Mouse (Mus musculus) neural tube, embryonic 12.5 days (tissue): Measurements from ENCODE around the gene Fzd9. TPM values are rescaled to one million over a fixed set of nuclear protein-coding genes. Genes with fewer than 3 reads are reported as not detected.
A peak's percentile ranks its signal among the peaks of the same experiment; 100 is the strongest.

Experiments
- ATAC-seq: fragments of 200-750 bp; cut with Nextera tagmentation; 2 replicates; pipeline ENCODE4 v1.8.0; 2017; ENCODE audit warnings: low read depth, mild to moderate bottlenecking, moderate TSS enrichment, moderate library complexity; ENCODE audit not compliant: low FRiP score
- H3K27ac ChIP-seq: fragments of 300-500 bp; sonication (generic); 2 replicates; pipeline ENCODE4 v1.5.1; 2016
- H3K27me3 ChIP-seq: fragments of 300-500 bp; sonication (generic); replicated peaks from 2 replicates; pipeline ENCODE4 v1.6.1; 2016; ENCODE audit warnings: mild to moderate bottlenecking
- H3K36me3 ChIP-seq: fragments of 300-500 bp; sonication (generic); 2 replicates; pipeline ENCODE4 v1.6.1; 2016; ENCODE audit warnings: mild to moderate bottlenecking
- H3K4me1 ChIP-seq: fragments of 300-500 bp; sonication (generic); 2 replicates; pipeline ENCODE4 v1.6.1; 2016
- H3K4me2 ChIP-seq: fragments of 300-500 bp; sonication (generic); replicated peaks from 2 replicates; pipeline ENCODE4 v1.6.1; 2016; ENCODE audit warnings: mild to moderate bottlenecking
- H3K4me3 ChIP-seq: fragments of 300-500 bp; sonication (generic); 2 replicates; pipeline ENCODE4 v1.5.1; 2016
- H3K9ac ChIP-seq: fragments of 300-500 bp; sonication (generic); 2 replicates; pipeline ENCODE4 v1.6.1; 2016; ENCODE audit warnings: mild to moderate bottlenecking
- H3K9me3 ChIP-seq: fragments of 300-500 bp; sonication (generic); 2 replicates; pipeline ENCODE4 v1.6.1; 2016; ENCODE audit warnings: mild to moderate bottlenecking
- WGBS: fragments of 180-500 bp; shearing (Covaris S2); methylation state at CpG from one replicate; pipeline ENCODE4 v1.1.7; 2016; 5-methylcytosine and 5-hydroxymethylcytosine counted together
- polyA plus RNA-seq: library from polyadenylated mRNA; unstranded; fragments of >200 nt; fragmentation: Nextera tagmentation; extraction: Ambion mirVana; gene quantifications from 2 replicates; pipeline ENCODE4 v1.2.1, GENCODE M21; 2016

Gene Fzd9
- polyA plus RNA-seq = 11.9 and 14.5 TPM in 2 replicates

DNA sequence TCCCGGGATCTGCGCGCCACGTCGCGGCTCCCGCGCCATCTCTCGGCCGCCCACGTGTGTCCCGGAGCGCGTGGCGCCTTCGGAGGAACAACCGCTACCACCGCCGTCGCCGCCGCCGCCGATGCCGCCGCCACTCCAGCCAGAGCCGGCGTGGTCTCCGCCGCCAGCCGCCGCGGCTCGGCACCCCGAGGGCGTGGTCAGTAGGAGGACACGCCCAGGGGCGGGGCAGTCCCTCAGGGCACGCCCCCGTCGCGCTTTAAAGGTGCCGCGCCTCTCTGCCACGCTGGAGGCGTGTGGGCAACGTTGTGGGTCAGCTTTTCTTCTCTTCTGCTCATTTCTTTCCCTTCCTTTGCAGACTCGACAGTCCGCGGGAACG, at the start of gene Fzd9:
Gene Fzd9, minus strand, starts transcription at position 152 of the 376 bp plus-strand sequence.
- 0 out of 2 replicates have a peak, but pooled peaks cover 12% of the 10 kb centered on the region for H3K36me3 ChIP-seq
- no peaks in the 10 kb centered on the region for H3K9me3 ChIP-seq
- peak within 1 kb of the TSS; percentile 59 for H3K4me3 ChIP-seq
- WGBS = 0% methylated on average over 51 of the region's 51 CpGs
- peak; percentile 61 for ATAC-seq
- H3K4me2 ChIP-seq = peak within 1 kb of the TSS; percentile 98
- peaks cover 44% of the 10 kb centered on the region for H3K4me1 ChIP-seq
- H3K27me3 ChIP-seq = peaks cover 12% of the 10 kb centered on the region
- H3K27ac ChIP-seq = no peak within 1 kb of the TSS
- peak within 1 kb of the TSS; percentile 67 for H3K9ac ChIP-seq

DNA sequence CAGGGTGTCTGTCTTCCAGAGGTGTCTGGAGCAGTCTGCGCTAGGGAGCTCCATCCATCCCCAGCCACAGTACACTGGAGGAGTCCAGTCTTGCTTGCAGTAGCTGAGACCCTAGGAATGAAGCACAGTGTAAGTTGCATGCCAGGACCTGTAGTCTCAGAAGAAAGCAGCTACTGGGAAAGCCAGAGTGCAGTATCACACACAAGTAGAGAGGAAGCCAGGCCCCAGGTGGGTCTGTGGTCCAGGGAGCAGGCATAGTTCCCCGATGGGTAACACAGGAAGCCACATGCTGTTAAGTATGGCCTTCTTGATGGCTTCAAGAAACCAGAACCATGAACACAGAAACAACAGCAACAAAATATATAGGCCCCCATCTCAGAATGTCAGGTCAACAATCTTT, 41.0 kb upstream of the Fzd9 start:
- no peaks in the 10 kb centered on the region for H3K36me3 ChIP-seq
- 92% methylated on average over 2 of the region's 2 CpGs for WGBS
- H3K4me2 ChIP-seq = no peak overlapping the region
- H3K9me3 ChIP-seq = no peaks in the 10 kb centered on the region
- H3K4me3 ChIP-seq = no peak overlapping the region
- no peak overlapping the region for H3K9ac ChIP-seq
- no peaks in the 10 kb centered on the region for H3K27me3 ChIP-seq
- no peaks in the 10 kb centered on the region for H3K4me1 ChIP-seq
- ATAC-seq = no peak
- H3K27ac ChIP-seq = no peak overlapping the region

DNA sequence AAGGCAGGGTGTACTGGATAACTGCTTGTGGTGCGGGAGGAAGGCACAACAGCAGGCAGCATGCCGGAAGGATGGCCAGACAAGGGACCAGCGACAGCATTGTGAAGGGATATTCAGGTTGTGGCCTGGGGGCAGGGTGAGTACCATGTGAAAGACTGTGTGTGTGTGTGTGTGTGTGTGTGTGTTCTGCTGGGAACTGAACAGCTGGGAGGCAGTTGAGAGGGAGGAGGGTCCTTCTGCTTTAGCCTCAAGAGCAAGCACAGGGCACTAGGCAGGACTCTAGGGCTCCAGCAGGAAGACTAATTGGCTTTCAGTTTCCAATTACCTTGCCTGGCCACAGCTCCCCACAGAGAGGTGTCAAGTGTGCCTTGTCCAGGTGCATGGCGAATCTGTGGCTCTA, 40.2 kb upstream of the Fzd9 start:
- no peaks in the 10 kb centered on the region for H3K27me3 ChIP-seq
- no peak overlapping the region for H3K27ac ChIP-seq
- no peak overlapping the region for H3K4me3 ChIP-seq
- no peaks in the 10 kb centered on the region for H3K36me3 ChIP-seq
- no peak overlapping the region for H3K4me2 ChIP-seq
- no peak overlapping the region for H3K9ac ChIP-seq
- WGBS = 40% methylated on average over 4 of the region's 4 CpGs
- no peak for ATAC-seq
- H3K4me1 ChIP-seq = no peaks in the 10 kb centered on the region
- no peaks in the 10 kb centered on the region for H3K9me3 ChIP-seq

DNA sequence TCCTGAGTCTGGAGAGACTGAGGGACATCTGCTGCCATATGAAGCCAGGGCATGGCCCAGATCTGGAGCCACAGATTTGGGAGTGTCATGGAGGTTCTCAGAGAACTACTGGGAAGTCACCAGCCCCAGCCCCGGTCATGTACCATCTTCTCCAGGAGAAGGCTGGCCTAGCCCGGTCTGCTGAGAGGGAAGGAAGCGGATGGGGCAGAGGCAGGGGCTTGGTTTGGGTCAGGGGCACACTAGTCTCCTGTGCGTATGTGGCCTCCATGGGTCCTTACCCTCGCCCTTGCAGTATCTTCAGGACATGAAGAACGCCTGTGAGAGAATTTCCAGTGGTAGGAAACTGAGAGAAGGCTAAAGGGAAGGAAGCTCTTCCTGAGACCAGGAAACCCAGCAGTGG, 39.7 kb upstream of the Fzd9 start:
- Histone ChIP-seq H3K27me3 (no peaks in the 10 kb centered on the region), H3K9me3 (no peaks in the 10 kb centered on the region), H3K4me1 (no peaks in the 10 kb centered on the region), H3K27ac (no peak overlapping the region), H3K4me2 (no peak overlapping the region), H3K4me3 (no peak overlapping the region), H3K9ac (no peak overlapping the region), H3K36me3 (no peaks in the 10 kb centered on the region)
- 85% methylated on average over 6 of the region's 6 CpGs for WGBS
- ATAC-seq = no peak

DNA sequence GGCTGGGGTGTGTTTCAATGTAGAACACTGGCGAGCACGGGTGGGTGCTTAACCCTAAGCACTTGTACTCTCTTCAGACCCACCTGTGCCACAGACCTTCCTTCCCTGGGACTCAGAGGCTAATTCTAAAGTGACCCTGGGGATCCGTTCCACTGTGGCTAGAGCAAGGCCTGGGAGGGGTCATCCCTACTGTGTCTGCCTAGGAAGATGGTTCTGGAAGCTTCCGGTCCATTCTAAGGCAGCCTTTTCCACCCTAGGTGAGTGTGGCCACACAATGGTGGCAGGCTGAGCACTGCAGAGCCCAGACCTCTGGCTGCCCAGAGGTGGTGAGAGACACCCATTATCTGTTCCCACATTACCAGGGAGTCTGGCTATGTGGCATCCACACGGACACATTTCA, 35.9 kb upstream of the Fzd9 start:
- no peak for ATAC-seq
- H3K4me1 ChIP-seq = no peaks in the 10 kb centered on the region
- H3K4me2 ChIP-seq = no peak overlapping the region
- no peak overlapping the region for H3K27ac ChIP-seq
- H3K9ac ChIP-seq = no peak overlapping the region
- H3K9me3 ChIP-seq = no peaks in the 10 kb centered on the region
- 83% methylated on average over 5 of the region's 5 CpGs for WGBS
- no peaks in the 10 kb centered on the region for H3K36me3 ChIP-seq
- H3K4me3 ChIP-seq = no peak overlapping the region
- H3K27me3 ChIP-seq = no peaks in the 10 kb centered on the region

DNA sequence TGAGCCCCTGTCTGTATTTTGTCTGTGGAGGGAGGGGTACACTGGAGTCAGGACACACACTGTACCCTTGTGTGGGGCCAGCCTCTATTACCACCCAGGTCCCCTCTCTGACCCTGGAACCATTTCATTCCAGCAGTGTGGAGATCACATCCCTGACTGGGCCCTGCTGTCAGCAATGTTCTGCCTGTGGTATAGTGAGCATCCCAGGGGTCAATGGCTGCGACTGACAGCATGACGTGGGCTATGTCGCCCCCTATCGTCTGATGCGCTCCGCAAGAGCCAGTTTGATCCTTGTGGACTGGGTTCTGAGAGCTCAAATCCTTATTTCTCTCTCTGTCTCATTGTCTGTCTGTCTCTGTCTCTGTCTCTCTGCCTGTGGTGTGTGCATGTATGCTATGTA, 35.2 kb upstream of the Fzd9 start:
- Histone ChIP-seq H3K27me3 (no peaks in the 10 kb centered on the region), H3K4me3 (no peak overlapping the region), H3K9me3 (no peaks in the 10 kb centered on the region), H3K4me1 (no peaks in the 10 kb centered on the region), H3K9ac (no peak overlapping the region), H3K27ac (no peak overlapping the region), H3K36me3 (no peaks in the 10 kb centered on the region), H3K4me2 (no peak overlapping the region)
- ATAC-seq = peak; percentile 63
- 1% methylated on average over 6 of the region's 6 CpGs for WGBS

DNA sequence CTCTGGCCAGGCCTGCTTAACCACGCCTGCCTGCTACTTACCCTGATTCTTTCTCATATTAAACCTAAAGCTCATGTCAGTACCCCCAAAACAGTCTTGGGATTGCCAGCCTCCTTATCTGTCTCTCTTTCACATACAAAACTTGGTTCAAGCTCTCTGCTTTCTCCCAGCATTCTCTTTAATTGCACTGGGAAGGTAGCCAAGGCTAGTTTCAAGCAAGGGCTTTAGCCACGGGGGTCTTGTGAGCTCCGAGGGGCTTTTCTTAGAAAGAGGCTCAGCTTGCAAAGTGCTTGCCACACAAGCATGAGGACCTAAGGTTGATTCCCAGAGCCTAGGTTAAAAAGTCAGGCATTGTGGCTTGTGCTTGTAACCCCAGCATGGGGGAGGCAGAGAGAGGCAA, 34.2 kb upstream of the Fzd9 start:
- no peak for ATAC-seq
- H3K27ac ChIP-seq = no peak overlapping the region
- H3K4me2 ChIP-seq = no peak overlapping the region
- 77% methylated on average over 3 of the region's 3 CpGs for WGBS
- H3K27me3 ChIP-seq = no peaks in the 10 kb centered on the region
- H3K4me1 ChIP-seq = no peaks in the 10 kb centered on the region
- H3K9me3 ChIP-seq = no peaks in the 10 kb centered on the region
- no peaks in the 10 kb centered on the region for H3K36me3 ChIP-seq
- H3K9ac ChIP-seq = no peak overlapping the region
- H3K4me3 ChIP-seq = no peak overlapping the region

DNA sequence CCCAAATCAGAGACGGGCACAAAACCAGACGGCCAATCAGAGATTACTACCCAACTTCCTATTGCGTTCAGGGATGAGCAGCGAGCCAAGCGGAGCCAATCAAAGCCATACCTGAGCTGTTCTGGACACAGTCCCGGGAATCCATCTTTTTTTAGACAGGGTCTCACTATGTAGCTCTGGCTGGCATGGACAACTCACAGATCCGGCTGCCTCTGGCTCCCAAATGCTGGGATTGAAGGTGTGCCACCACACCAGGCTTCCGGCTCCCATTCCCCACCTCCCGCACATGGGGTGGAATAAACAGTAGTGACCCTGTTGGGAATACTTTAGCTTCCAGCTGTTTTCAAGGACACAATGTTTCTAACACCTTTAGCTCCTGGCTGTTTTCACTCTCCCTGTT, 29.2 kb upstream of the Fzd9 start:
- WGBS = 85% methylated on average over 9 of the region's 9 CpGs
- no peak overlapping the region for H3K4me3 ChIP-seq
- no peaks in the 10 kb centered on the region for H3K36me3 ChIP-seq
- H3K27me3 ChIP-seq = no peaks in the 10 kb centered on the region
- no peak for ATAC-seq
- no peak overlapping the region for H3K27ac ChIP-seq
- no peak overlapping the region for H3K9ac ChIP-seq
- H3K9me3 ChIP-seq = no peaks in the 10 kb centered on the region
- no peak overlapping the region for H3K4me2 ChIP-seq
- H3K4me1 ChIP-seq = peaks cover 6% of the 10 kb centered on the region

DNA sequence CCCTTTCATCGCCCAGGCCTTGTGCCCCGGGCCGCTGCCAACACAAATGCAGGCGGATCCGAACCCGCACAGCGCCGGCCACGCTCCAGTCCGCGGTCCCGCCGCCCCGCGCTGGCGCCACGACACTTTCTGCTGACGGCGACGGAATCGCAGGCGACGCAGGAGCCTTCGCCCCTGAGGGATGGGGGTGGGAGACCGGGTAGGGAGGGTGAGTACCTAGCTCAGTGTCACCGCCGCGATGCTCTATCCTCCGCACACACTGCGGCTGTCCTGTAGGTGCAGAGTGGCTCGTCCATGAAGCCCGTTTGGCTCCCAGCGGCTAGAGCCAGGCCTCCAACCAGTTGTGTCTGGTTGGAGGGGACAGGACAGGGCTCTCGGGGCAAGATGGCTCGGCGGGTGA, 25.6 kb upstream of the Fzd9 start:
- Histone ChIP-seq H3K4me1 (peaks cover 16% of the 10 kb centered on the region), H3K27me3 (no peaks in the 10 kb centered on the region; the same call in 1 of the 2 replicates), H3K9ac (peak overlapping the region; percentile 44; the same call in 1 of the 2 replicates), H3K4me2 (peak overlapping the region; percentile 54), H3K27ac (no peak overlapping the region), H3K4me3 (peak overlapping the region; percentile 22; the same call in 1 of the 2 replicates), H3K9me3 (no peaks in the 10 kb centered on the region), H3K36me3 (no peaks in the 10 kb centered on the region)
- WGBS = 6% methylated on average over 36 of the region's 36 CpGs
- peak; percentile 29; the same call in 1 of the 2 replicates for ATAC-seq

DNA sequence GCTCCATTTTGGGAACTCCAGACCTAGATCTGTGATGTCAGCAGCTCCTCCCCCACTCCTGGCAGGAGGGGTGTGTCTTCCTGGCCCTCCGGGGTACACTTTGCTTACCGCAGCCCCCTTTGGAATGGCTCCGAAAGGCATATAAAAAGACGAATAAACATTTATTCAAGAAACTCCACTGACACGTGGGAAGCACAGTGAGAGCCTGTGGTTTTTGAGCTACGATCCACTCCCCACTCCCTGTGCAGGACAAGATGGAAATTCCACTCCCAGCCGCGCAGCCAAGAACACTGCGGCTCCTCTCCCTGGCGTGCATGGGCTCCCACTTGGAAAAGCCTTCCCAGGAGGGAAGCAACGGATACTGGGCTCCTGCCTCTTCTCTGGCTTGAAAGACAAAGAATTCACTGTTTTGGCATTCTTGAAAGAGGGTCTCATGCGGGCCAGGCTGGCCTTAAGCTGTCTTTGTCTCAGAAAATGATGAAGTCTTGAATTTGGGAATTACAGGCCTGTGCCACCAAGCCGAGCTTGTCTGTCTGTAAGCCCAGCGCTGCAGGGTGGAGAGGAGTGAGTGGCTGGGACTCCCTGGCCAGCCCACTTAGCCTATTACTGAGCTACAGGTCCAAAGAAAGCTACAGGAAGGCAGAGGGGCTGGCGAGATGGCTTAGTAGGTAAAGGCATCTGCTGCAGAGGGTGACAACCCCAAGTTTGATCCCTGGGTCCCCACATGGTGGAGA, 23.8 kb upstream of the Fzd9 start:
- Histone ChIP-seq H3K9me3 (no peaks in the 10 kb centered on the region), H3K27me3 (no peaks in the 10 kb centered on the region; the same call in 1 of the 2 replicates), H3K4me1 (peaks cover 16% of the 10 kb centered on the region), H3K27ac (peak overlapping the region; percentile 20; the same call in 1 of the 2 replicates), H3K36me3 (no peaks in the 10 kb centered on the region), H3K4me2 (peak overlapping the region; percentile 37), H3K9ac (no peak overlapping the region), H3K4me3 (no peak overlapping the region)
- WGBS = 12% methylated on average over 15 of the region's 15 CpGs
- no peak for ATAC-seq

DNA sequence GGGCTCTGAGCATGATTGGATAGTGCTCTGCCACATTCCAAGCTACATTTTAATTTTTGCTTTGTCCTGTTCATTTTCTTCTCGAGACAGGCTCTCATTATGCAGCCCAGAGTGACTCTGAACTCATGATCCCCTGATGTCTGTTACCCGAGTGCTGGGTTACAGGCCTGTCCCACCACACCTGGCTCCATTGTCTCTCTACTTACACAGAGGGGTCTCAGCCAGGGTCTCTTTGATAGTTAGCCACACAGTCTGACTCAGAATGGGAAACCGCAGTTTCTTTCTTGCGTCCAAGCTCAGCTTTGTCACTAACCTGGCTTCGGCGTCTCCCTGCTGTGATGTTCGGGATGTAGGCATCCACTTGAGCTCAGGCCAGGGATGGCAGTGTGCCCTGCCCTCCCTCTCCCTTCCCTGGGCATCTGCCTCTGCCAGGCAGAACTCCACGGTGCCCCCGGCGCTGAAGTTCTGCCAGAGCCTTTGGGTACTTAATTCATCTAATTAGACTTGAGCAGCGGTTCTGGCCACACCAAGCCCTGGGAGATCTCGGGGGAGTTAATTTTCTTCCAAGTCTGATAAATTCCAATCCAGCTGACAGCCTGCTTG, 20.6 kb upstream of the Fzd9 start:
- H3K4me2 ChIP-seq = no peak overlapping the region
- no peak overlapping the region for H3K27ac ChIP-seq
- H3K4me1 ChIP-seq = peaks cover 14% of the 10 kb centered on the region
- no peaks in the 10 kb centered on the region for H3K36me3 ChIP-seq
- whole genome bisulfite sequencing = 68% methylated on average over 12 of the region's 12 CpGs
- no peaks in the 10 kb centered on the region; the same call in 1 of the 2 replicates for H3K27me3 ChIP-seq
- ATAC-seq = no peak
- no peak overlapping the region for H3K9ac ChIP-seq
- no peak overlapping the region for H3K4me3 ChIP-seq
- no peaks in the 10 kb centered on the region for H3K9me3 ChIP-seq

DNA sequence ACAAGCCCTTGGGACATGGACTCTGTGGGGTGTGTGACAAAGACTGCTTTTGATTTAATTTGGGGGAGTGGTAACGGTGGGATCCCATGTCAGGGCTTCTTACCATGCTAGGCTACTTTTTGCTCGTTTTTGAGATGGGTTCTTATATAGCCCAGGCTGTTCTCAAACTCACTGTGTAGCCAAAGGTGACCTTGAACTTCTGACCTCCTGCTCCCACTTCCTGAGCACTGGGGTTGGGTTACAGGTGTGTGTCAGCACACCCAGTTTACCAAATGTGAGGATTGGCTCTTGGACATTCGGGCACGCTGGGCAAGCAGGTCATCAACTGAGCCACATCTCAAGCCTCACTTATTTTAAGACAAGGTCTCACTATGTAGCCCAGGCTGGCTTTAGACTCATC, 19.3 kb upstream of the Fzd9 start:
- no peak overlapping the region for H3K4me3 ChIP-seq
- H3K4me1 ChIP-seq = peaks cover 11% of the 10 kb centered on the region
- H3K27me3 ChIP-seq = no peaks in the 10 kb centered on the region; the same call in 1 of the 2 replicates
- H3K9ac ChIP-seq = no peak overlapping the region
- H3K36me3 ChIP-seq = no peaks in the 10 kb centered on the region
- ATAC-seq = no peak
- 83% methylated on average over 4 of the region's 4 CpGs for WGBS
- H3K9me3 ChIP-seq = no peaks in the 10 kb centered on the region
- H3K27ac ChIP-seq = no peak overlapping the region
- no peak overlapping the region for H3K4me2 ChIP-seq
